Mouse (Mus musculus) bone marrow, adult 2 months (tissue): ENCODE data around the gene Sv2c. TPM values are rescaled to one million over a fixed set of nuclear protein-coding genes. Genes with fewer than 3 reads are reported as not detected.

ENCODE experiments used
- H3K27ac ChIP-seq: fragments of 200-500 bp; 2 replicates; pipeline ENCODE4 v1.5.1; 2012; ENCODE audit warnings: low read depth, mild to moderate bottlenecking, control low read depth, inconsistent platforms, low read length; ENCODE audit not compliant: control insufficient read depth, poor library complexity, insufficient read depth
- H3K4me1 ChIP-seq: fragments of 200-500 bp; 2 replicates; pipeline ENCODE4 v1.6.1; 2011; ENCODE audit warnings: low read length; ENCODE audit not compliant: control insufficient read depth, insufficient read depth
- H3K4me3 ChIP-seq: fragments of 200-500 bp; replicated peaks from 2 replicates; pipeline ENCODE3; 2011; ENCODE audit warnings: mild to moderate bottlenecking, low read depth, low read length, control low read depth; ENCODE audit not compliant: control insufficient read depth
- CTCF ChIP-seq: fragments of 200-500 bp; IDR thresholded peaks from 2 replicates; pipeline ENCODE4 v1.5.1; 2011; ENCODE audit warnings: low read length, control low read depth; ENCODE audit not compliant: control insufficient read depth, insufficient read depth
- POLR2A ChIP-seq: fragments of 200-500 bp; IDR thresholded peaks from 2 replicates; pipeline ENCODE4 v1.6.1; 2011; ENCODE audit warnings: low read depth, mild to moderate bottlenecking, control low read depth, low read length, borderline replicate concordance; ENCODE audit not compliant: control insufficient read depth
- WGBS: fragments of 180-500 bp; shearing (Covaris S2); methylation state at CpG from one replicate; pipeline ENCODE4 v1.1.7; 2018; 5-methylcytosine and 5-hydroxymethylcytosine counted together
- polyA plus RNA-seq: library from polyadenylated mRNA; stranded (reverse); fragments of >200 nt; gene quantifications from 2 replicates; pipeline ENCODE4 v1.2.4, GENCODE M21; 2011; ENCODE audit warnings: low replicate concordance; ENCODE audit not compliant: missing spikeins, insufficient read depth, insufficient read length

The Sv2c gene
- polyA plus RNA-seq, 1 experiment = not detected

DNA sequence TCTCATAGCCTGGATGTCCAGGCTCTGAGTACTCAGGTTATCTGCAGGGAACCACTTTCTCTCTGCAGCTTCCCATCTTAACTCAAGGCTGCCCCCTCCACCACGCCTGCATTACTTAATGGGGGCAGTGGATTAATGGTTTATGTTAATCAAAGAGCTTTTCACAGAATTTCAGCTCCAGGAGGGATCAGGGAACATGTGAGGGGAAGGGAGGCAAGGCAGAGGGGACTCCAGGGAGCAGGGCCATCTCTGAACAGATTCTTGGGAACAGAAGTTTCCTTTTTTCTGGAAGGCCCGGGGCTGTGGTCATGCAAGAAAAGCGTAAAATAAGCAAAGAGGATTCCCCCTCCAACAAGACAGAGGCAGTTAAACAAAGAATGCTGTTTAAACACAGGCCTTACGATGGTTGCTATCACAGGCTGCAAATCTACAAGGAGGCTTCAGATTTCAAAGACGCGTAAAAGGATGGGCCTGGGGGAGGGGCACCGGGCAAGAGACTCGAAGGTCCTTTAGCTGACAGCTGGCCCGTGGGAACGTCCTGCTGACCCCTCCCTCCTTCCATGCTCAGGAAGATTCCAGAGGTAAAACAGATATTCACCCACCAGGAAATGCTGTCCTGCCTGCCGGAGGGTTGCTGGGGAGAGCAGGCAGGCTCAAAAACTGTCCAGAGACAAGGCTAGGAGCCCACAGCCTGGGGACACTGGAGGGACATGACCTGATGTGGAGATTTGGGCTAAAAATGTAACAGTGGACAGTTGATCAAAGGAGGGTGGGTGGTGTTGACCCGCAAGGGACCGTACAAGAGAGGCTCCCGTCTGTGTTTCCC, 172.5 kb downstream of the Sv2c start:
- TF ChIP-seq POLR2A = no peak
- TF ChIP-seq CTCF = no peak
- peaks cover 4% of the 10 kb centered on the region for H3K4me1 ChIP-seq
- H3K27ac ChIP-seq = peak overlapping the region; percentile 9
- H3K4me3 ChIP-seq = no peak overlapping the region
- WGBS = 51% methylated on average over 14 of the region's 14 CpGs

DNA sequence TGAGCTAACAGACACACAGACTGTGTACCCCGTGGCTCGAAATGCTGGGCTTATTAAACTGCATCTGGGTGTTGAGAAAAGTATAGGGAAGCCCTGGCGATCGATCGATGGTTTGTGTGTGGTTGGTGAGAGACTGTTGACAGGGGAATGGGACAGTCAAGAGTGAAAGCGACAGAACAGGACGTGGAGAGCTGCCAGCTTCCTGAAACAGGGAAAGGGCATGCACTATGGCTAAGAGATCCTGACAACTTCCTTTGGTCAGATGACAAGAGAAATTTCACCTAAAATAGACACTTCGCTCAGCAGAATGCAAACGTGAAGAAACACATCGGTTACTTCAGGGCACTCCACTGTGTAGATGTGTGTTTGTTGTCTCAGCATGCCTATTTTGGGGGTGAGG, 175.2 kb downstream of the Sv2c start:
- WGBS = 8% methylated on average over 10 of the region's 10 CpGs
- no peak for TF ChIP-seq POLR2A
- no peak for TF ChIP-seq CTCF
- no peaks in the 10 kb centered on the region for H3K4me1 ChIP-seq
- no peak overlapping the region for H3K4me3 ChIP-seq
- H3K27ac ChIP-seq = no peak overlapping the region

DNA sequence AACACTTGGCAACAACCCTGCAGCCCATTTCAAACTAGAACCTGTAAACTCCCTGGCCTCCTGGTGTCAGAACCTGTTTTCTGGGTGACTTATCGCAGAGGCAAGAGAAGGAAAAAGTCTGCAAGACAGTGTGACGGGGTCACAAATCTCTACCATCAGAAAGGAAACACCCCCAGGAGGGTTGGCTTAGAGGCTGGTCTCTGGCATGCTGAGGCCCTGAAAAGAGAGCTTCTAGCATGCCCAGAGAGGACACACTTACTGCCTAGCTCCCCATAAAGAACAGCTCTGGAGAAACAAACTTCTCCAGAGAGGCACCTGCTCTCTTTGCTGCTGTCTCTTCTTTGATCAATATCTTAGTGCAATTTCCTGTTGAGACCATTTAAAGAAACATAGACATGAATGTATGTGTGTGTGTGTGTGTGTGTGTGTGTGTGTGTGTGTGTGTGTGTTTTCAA, 176.0 kb downstream of the Sv2c start:
- H3K27ac ChIP-seq = no peak overlapping the region
- H3K4me1 ChIP-seq = no peaks in the 10 kb centered on the region
- no peak overlapping the region for H3K4me3 ChIP-seq
- no peak for TF ChIP-seq POLR2A
- no peak for TF ChIP-seq CTCF
- 62% methylated on average over 2 of the region's 2 CpGs for WGBS

DNA sequence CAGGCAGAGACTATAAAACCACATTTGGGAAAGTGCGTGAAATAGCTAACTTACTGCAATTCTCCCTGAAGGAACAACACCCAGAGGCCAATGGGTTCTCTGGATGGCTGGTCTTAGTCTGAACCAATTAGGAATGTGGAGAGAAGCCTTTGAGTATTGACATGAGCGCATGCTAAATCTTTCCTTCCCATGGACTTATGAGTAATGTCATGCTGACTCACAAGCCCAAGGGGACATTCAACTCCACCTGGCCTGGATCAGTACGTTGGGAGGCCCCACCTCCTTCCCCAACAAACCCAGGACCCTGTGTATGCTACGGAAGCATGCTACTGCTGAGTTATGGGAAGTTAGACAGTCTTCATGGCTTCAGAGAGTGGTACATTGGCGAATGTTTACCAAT, 177.2 kb downstream of the Sv2c start:
- no peak overlapping the region for H3K27ac ChIP-seq
- WGBS = 78% methylated on average over 5 of the region's 5 CpGs
- no peak overlapping the region for H3K4me3 ChIP-seq
- TF ChIP-seq CTCF = no peak
- TF ChIP-seq POLR2A = no peak
- H3K4me1 ChIP-seq = peaks cover 4% of the 10 kb centered on the region

DNA sequence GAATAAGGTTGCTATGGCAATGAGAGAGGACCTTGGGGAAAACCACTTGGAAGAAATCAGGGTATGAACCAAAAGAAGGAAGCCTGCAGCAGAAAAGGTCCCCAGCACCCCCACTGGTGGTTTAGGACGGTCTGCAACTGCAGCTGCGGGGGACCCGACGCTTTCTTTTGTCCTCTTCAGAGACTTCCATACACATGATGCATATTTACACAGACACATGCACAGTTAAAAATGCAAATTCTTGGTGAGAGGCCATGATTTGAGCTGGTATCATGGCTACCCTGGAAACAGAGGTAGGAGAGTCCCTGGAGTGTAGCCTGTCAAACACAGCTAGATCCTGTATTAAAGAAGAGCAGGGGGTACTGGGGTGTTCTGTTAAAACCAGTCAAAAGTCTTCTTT, 178.7 kb downstream of the Sv2c start:
- TF ChIP-seq CTCF = no peak
- no peak for TF ChIP-seq POLR2A
- 39% methylated on average over 4 of the region's 4 CpGs for WGBS
- no peak overlapping the region for H3K27ac ChIP-seq
- peaks cover 9% of the 10 kb centered on the region for H3K4me1 ChIP-seq
- no peak overlapping the region for H3K4me3 ChIP-seq

DNA sequence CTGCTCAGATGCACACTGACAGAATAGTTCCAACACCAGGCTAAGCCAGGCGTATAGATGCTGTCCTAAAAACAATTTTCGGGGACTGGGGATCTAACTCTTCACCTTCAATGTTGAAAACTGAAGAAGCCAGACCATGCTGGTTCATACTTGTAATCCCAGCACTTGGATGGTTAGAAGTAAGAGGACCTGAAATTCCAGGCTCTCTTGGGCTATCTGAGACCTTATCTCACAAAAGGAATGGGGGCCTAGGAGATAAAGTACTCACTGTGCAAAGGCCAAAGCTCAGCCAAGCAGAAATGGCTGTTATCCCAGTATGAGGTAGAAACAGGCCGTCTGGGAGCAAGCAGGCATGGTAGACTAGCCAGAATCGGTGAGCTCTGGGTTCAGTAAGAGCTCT, 180.1 kb downstream of the Sv2c start:
- H3K27ac ChIP-seq = no peak overlapping the region
- no peak overlapping the region for H3K4me3 ChIP-seq
- H3K4me1 ChIP-seq = peaks cover 11% of the 10 kb centered on the region
- 75% methylated on average over 4 of the region's 4 CpGs for WGBS
- TF ChIP-seq POLR2A (no peak), CTCF (no peak)

DNA sequence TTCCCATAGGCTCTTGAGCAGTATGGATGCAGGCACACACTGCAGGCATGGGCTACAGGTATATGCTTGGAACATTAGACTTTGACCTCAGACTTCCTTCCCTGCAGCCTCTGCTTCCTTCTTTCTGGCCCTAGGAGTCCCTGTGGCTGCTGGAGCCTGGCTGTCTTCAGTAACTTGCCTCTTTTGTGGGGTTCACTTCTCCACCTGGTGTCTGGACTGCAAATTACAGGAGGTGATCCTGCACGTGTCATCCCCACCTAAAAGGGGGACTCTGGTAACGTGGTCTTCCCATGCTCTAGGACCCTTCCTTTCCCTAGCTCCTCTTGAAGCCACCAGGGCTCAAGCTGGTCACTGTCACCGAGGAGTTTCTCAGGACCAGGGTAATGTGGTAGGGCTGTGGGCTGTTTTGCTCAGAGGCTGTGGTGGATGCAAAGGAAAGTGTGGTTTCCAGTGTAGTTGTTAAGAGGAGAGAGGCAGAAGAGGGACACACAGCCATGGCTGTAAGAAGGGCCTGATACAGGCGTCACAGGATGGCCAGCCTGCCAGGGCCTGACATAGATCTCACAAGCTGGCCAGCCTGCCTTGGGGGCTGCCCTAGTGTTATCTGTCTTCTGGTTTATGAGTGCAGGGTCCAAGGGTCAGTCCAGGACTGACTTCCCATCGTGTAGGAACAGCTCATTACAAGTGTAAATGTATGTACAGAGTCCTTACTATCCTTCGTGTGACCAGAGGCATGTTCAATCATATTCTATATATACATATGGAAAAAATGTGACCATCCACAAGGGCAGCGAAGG, 181.1 kb downstream of the Sv2c start:
- Histone ChIP-seq H3K4me3 (no peak overlapping the region), H3K27ac (no peak overlapping the region), H3K4me1 (peaks cover 11% of the 10 kb centered on the region)
- TF ChIP-seq POLR2A (no peak), CTCF (peak; percentile 64)
- WGBS = 30% methylated on average over 7 of the region's 7 CpGs

DNA sequence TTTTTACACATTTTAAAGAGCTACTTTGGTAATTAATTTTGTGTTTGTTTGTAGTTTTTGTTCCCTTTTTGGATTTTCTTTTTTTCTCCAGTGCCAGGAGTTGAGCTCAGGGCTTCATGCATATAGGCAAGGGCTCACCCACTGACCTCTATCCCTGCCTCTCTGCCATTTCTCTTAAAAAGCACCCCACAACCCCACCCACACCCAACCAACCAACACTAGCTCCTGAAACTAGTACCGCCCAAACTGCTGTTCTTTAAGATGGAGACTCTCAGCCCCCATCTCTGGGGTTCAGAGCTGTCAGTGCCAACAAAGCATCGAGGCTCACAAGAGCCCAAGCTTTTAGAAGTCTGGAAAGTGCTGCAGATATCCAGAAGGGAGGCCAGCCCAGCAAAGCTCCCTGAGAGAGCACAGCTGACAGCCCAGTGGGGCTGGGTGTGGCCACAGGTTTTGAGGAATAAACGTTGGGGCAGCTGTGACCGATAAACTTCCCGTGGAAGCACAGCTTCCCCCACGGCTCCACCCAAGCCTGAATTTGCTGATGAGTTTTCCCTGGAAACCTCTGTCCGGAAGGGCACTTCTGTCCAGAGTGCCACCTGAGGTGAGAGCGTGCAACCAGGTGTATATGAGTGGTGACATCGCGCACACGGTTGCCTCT, 181.8 kb downstream of the Sv2c start:
- H3K4me3 ChIP-seq = no peak overlapping the region
- TF ChIP-seq CTCF = no peak
- no peak for TF ChIP-seq POLR2A

More for the DNA sequence above, 181.8 kb downstream of the Sv2c start:
- Histone ChIP-seq H3K4me1 (peaks cover 11% of the 10 kb centered on the region), H3K27ac (peak overlapping the region; percentile 41; the same call in 1 of the 2 replicates)
- WGBS = 35% methylated on average over 11 of the region's 11 CpGs
